Mouse (Mus musculus) 3134 (cell line): Measurements from ENCODE around the gene Tmem198b.
"Not testable (repeated sequence)": the region's sequence is repeated elsewhere in the genome, so short reads cannot be mapped to it uniquely, and the experiment has no call there.

Source experiments
- DNase-seq: peaks from one replicate; pipeline ENCODE4 v3.0.0-alpha.2; 2011; ENCODE audit warnings: low spot score; ENCODE audit not compliant: insufficient read length; ENCODE audit errors: extremely low read depth

Tmem198b gene

GRCm38 (mm10) chr10:128804271-128805091 is at the start of gene Tmem198b:
Gene Tmem198b (minus strand): TSS chr10:128804370.
- DNase-seq = no peak

GRCm38 (mm10) chr10:128850339-128850738 is 46.2 kb upstream of the Tmem198b start:
- no peak for DNase-seq

- no peak for DNase-seq
These were observed 44.3 kb upstream of the Tmem198b start for GRCm38 (mm10) chr10:128848426-128848825.

GRCm38 (mm10) chr10:128846664-128847063 is 42.5 kb upstream of the Tmem198b start:
- no peak for DNase-seq

- DNase-seq = no peak
These were observed 41.3 kb upstream of the Tmem198b start for GRCm38 (mm10) chr10:128845516-128845915.

GRCm38 (mm10) chr10:128843260-128843659 is 39.1 kb upstream of the Tmem198b start:
- DNase-seq = no peak

- no peak for DNase-seq
These were observed 36.4 kb upstream of the Tmem198b start for GRCm38 (mm10) chr10:128840612-128841011.

GRCm38 (mm10) chr10:128839434-128839833 is 35.3 kb upstream of the Tmem198b start:
- DNase-seq = no peak

- no peak for DNase-seq
These were observed 33.2 kb upstream of the Tmem198b start for GRCm38 (mm10) chr10:128837400-128837799.

GRCm38 (mm10) chr10:128823821-128824220 is 19.7 kb upstream of the Tmem198b start:
- no peak for DNase-seq

GRCm38 (mm10) chr10:128823087-128823486 is 18.9 kb upstream of the Tmem198b start:
- not testable (repeated sequence) for DNase-seq

- no peak for DNase-seq
These were observed 18.0 kb upstream of the Tmem198b start for GRCm38 (mm10) chr10:128822135-128822534.

- DNase-seq = peak; percentile 98
These were observed 17.3 kb upstream of the Tmem198b start, which contains the start of gene Ormdl2 for GRCm38 (mm10) chr10:128821358-128822056. Gene Ormdl2 (minus strand): TSS chr10:128821645.

- DNase-seq = no peak
These were observed 16.0 kb upstream of the Tmem198b start for GRCm38 (mm10) chr10:128820217-128820616.

- DNase-seq = no peak
These were observed 12.9 kb upstream of the Tmem198b start, which contains the start of gene Sarnp for GRCm38 (mm10) chr10:128817033-128817432. Gene Sarnp (plus strand): TSS chr10:128817333.

- DNase-seq = no peak
These were observed 2.8 kb upstream of the Tmem198b start for GRCm38 (mm10) chr10:128807018-128807417.

- no peak for DNase-seq
These were observed 1.9 kb upstream of the Tmem198b start for GRCm38 (mm10) chr10:128806086-128806485.

GRCm38 (mm10) chr10:128805092-128806000 is 1.2 kb upstream of the Tmem198b start:
- DNase-seq = peak; percentile 99

- peak; percentile 75 for DNase-seq
These were observed 349 bp downstream of the Tmem198b start, which contains the start of gene Dnajc14 for GRCm38 (mm10) chr10:128803771-128804270. Gene Dnajc14 (plus strand): TSS chr10:128804062.

- peak; percentile 68 for DNase-seq
These were observed 809 bp downstream of the Tmem198b start for GRCm38 (mm10) chr10:128803361-128803760.
